Mouse (Mus musculus): ENCODE measurements around the gene Rnase4.

DNA sequence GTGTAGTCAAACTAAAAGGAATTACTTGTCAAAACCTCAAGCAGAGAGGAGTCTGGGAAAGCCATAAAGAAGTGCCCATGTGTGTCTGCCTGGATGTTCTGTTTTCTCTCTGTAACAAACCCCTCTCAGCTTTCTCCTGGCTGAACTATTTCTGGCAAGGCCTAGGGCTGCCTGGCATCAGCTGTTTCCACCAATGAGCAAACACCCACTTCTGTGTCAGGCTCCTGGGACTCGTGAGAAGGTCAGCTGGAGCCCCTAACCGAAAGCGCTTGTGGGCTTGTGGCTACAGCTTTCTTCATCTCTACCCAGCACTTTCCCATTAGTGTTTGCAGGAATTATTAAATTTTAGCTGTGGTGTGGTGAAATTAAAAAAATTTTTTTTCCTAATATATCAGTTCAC lies 21.1 kb downstream of the Rnase4 start:
- TF ChIP-seq CTCF (IDR thresholded peaks at IDR 0.05) = no peak
- no peak for TF ChIP-seq POLR2A (IDR thresholded peaks at IDR 0.05; ENCODE audit: insufficient read depth, low read depth, low read length)
- TF ChIP-seq EP300 (IDR thresholded peaks at IDR 0.05; ENCODE audit: insufficient read depth, low read depth, low read length) = no peak
